Mouse (Mus musculus) MEL (cell line): ENCODE results near the gene Mcrip2.
A peak's percentile ranks its signal among the peaks of the same experiment; 100 is the strongest.

Experiments
- POLR2A ChIP-seq, 2 experiments: IDR thresholded peaks; 2 replicates each; pipeline ENCODE4 v1.6.1; 2011 to 2012; ENCODE audit warnings: low read length in 2 of 2, mild to moderate bottlenecking in 2 of 2, control low read depth in 1 of 2, improper control_type of control experiment in 1 of 2, low read depth in 1 of 2, moderate library complexity in 1 of 2; ENCODE audit not compliant: control insufficient read depth in 1 of 2, insufficient read depth in 1 of 2, poor library complexity in 1 of 2
- POLR2AphosphoS2 ChIP-seq: IDR thresholded peaks from 2 replicates; pipeline ENCODE4 v1.6.1; 2011; ENCODE audit warnings: low read length, improper control_type of control experiment

DNA sequence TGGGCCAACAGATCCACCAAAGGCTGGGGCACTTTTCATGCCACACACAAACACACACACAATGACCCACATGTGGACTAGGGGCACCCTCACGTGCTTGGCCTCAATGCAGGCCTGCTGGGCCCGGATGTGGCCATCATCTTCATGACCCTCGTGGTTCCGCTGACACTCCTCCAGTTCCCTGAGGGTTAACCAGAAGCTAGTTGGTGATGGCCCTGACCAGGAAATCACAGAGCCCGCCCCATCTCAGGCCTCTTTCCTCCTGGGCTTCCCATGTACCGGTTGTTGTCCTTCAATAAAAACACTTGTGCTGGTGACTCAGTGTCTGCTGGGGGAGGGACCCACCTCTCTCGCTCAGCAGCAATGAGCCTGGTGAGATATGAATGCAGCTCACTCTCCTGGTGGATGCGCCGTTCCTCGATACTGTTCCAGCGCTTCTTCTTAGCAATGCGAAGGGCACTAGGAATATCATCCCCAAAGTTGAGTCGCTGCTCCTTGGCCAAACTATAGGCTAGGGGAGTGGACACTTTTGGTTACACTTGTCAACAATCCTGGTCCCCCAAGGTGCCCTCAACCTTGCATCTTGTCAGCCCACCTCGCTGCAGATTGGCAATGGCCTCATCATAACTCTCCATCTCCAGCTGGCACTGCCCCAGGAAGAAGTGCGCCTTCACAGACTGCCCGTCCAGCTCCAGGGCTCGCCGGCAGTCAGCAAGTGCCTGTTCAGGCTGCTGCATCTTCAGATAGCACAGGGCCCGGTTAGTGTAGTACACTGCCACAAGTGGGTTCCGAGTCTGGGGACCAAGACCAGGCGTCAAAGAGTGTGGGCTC is 36.9 kb downstream of the Mcrip2 start:
- TF ChIP-seq POLR2A (IDR thresholded peaks at IDR 0.05; ENCODE audit: control insufficient read depth in 1 of 2, insufficient read depth in 1 of 2, low read depth in 1 of 2, low read length in 2 of 2, poor library complexity in 1 of 2) (no peak), POLR2AphosphoS2 (peak; percentile 55; the same call in 1 of the 2 replicates)
